Mouse (Mus musculus) testis, postnatal 10 days (tissue): ENCODE data around the gene Snapc5.
A peak's percentile ranks its signal among the peaks of the same experiment; 100 is the strongest.
"Not testable (repeated sequence)": the region's sequence is repeated elsewhere in the genome, so short reads cannot be mapped to it uniquely, and the experiment has no call there.

Experiments used
- DNase-seq: peaks from one replicate; pipeline ENCODE4 v3.0.0; 2021; ENCODE audit warnings: low spot score

Snapc5 gene

DNA sequence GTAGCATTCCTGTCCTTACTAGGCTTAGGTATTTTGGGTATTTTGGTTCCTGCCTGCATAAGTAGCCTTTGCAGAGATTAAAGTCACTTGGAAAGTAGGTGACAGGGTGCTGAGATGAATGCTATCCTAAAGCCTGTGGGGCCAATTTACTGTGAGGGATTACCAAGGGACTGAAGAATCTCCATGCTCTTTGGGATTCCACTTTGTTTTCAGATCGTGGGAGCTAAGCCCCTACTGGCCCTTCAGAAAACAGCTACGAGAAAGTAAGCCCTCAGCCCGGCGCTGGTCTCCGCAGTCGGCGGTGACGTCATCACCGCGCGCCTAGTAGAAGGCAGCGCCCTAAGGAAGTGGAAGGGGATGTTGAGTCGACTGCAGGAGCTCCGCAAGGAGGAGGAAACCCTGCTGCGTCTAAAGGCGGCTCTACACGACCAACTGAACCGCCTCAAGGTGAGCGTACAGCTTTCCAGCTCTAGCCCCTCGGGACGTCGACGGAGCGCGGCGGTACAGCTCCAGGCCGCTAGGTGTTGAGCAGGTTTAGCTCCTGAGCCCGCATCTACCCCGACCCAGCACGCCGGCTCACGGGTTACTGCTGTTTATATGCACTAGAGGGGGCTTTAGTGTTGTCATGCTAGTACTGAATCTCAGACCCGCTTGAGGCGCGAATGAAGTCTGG lies at the start of gene Snapc5:
Snapc5 (plus strand) TSS at position 301 of the 673 bp plus-strand sequence.
- peak; percentile 93 for DNase-seq

GRCm38 (mm10) chr9:64131623-64132022 lies 47.5 kb upstream of the Snapc5 start:
- no peak for DNase-seq

DNA sequence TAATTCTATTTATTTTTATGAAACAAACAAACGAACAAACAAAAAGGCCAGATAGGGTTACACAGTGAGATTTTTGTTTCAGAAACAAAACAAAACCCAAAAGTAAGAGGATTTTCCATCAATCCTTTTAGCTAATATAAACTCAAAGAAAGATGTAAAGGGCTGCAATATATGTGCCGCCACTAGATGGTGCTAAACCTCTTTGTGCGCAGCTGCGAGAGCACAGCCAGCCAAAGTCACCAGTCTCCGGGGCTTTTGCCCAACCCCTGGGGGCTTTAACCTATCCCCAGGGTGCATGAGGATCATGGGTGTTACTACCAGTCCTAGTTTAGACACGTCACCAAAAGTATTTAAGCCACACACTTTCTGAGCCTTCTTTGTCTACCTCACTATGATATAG lies 40.2 kb upstream of the Snapc5 start:
- DNase-seq = peak; percentile 68

GRCm38 (mm10) chr9:64139879-64140278 lies 39.2 kb upstream of the Snapc5 start:
- DNase-seq = no peak

GRCm38 (mm10) chr9:64156641-64157040 lies 22.4 kb upstream of the Snapc5 start:
- no peak for DNase-seq

DNA sequence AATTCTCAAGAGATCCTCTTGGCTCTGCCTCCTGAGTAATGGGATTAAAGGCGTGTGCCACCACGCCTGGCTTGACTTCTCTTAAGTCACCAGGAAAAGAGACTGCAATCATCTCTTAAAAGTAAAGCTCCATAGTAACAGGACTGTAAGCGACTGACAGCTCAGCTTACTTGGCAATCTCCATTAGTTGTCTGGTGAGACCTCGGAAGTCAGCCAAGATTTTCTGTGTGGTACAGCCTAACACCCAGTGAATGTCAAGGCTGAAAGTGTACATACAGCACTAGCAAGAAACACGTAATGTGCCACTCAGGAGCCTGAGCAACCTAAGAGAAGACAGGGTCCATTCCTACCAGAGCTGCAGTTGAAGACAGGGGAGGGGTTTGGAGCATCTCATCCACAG lies 18.6 kb upstream of the Snapc5 start:
- no peak for DNase-seq

- DNase-seq = not testable (repeated sequence)
These were observed 9.1 kb upstream of the Snapc5 start for GRCm38 (mm10) chr9:64169967-64170366.

- no peak for DNase-seq
These were observed 6.8 kb upstream of the Snapc5 start for GRCm38 (mm10) chr9:64172145-64172815.

DNA sequence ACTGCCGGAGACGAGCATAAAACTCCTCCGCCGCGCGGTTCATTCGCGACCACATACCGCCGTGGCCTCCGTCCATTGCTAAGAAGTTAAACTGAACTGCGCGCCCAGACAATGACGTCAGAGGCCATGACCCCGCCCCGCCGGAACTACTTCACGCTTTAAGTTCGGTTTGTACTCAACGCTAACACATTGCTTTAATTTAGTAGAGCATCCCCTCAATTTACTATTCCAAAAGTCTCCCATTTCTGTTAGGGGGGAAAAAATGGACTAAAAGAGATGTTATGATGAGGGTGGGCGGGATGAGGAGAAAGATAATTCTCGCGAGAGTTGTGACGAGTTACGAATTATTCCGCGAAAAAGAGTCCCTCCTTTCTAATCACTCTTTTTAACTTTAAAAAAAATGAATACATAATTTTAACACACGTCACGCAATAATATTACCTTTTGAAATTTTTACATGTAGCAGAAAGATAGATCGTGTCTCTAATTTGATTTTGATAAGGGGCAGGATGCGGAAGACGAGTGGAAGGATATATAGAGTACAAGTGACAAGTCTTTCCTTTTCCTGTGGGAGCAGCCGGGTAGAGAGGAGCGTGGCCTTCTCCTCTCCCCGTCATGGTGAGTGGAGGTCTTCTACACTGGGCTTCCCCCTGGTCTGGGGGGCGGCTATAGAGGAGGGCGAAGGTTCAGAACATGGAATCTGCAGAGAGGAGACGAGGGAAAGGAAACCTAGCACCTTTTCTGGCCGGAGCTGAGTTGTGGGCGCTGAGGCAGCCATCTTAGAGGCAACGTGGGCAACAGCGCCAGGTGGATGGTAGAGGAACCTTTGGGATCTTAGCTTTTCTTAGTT lies 6.0 kb upstream of the Snapc5 start, which contains the start of the genes Zwilch and Rpl4:
Zwilch (minus strand) TSS at position 289 of the 850 bp plus-strand sequence.
Rpl4 (plus strand) TSS at position 560 of the 850 bp plus-strand sequence.
- peak; percentile 93 for DNase-seq

- no peak for DNase-seq
These were observed 5.3 kb upstream of the Snapc5 start for GRCm38 (mm10) chr9:64173666-64174220.

DNA sequence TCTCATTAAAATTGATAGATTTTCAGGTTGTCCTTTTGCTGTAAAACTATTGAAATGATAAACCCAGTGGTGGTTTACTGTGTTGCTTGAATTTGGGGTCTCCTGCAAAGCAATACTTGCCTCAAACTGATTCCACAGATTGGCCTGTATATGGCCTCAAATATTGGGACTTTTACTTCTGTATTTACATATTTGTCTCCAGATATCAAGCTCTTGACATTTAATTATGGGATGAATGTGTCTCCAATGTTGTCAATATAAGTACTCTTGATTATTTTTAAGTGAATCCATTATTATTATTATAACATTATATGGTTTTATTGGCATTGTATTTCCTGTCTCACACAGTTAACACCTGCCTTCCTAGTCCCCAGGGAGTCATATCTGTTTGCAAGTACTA lies 4.7 kb upstream of the Snapc5 start:
- DNase-seq = no peak

DNA sequence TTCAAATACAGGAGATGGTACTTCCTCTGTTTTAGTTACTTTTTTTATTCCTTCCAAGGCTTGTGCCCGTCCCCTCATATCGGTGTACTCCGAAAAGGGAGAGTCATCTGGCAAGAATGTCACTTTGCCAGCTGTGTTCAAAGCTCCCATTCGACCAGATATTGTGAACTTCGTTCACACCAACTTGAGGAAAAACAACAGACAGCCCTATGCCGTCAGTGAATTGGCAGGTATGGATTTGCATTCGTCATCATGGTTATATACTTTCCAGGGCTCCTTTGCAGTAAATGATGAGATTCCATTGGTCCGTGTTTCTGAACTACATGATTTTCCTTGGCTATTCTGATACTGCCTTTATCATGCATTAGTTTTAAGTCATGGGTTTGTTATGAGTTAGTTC lies 4.3 kb upstream of the Snapc5 start:
- DNase-seq = no peak

- no peak for DNase-seq
These were observed 3.7 kb upstream of the Snapc5 start for GRCm38 (mm10) chr9:64175378-64175777.

GRCm38 (mm10) chr9:64178610-64178973 lies 482 bp upstream of the Snapc5 start:
- no peak for DNase-seq

DNA sequence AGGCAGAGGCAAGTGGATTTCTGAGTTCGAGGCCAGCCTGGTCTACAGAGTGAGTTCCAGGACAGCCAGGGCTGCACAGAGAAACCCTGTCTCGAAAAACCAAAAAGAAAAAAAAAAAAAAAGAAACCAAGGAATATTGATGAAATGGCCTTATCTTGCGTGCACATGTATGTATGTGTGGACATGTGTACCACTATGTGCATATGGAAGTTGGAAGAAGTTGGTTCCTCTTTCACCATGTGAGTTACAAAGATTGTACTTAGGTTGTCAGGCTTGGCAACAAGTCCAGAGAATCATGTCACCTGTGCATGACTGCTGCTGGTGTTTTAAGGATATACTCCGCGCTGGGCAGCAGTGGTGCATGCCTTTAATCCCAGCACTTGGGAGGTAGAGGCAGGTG lies 4.2 kb downstream of the Snapc5 start:
- DNase-seq = not testable (repeated sequence)

DNA sequence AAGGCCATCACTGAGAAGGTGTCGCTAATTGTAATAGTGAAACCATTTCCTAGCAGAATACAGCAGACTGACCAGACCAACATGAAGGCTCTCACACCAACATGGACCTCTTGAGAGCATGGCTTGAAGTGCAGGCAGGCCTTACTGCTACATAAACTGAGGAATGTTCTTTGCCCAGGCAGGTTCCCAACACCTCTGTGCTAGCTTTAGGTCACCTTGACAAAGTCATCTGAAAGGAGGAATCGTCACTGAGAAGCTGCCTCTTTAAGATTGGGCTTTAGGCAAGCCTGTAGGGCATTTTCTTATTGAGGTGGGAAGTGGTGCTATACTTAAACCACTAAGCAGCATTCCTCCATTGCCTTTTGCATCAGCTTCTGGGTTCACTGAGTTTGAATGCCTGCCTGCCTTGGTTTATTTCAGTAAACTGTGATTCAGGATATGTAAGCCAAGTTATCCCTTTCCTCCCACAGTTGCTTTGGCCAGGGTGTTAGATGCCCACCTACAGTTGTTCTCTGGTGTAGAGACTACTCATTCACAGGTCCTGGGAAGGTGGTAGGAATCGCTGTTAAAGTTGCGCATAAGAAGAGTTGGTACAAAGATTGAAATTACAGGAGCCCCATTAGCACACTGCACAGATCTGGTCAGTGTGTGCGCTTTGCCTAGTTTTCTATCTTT lies 5.2 kb downstream of the Snapc5 start:
- DNase-seq = no peak

GRCm38 (mm10) chr9:64193879-64194278 lies 14.8 kb downstream of the Snapc5 start:
- DNase-seq = no peak

GRCm38 (mm10) chr9:64195554-64195953 lies 16.5 kb downstream of the Snapc5 start:
- no peak for DNase-seq

DNA sequence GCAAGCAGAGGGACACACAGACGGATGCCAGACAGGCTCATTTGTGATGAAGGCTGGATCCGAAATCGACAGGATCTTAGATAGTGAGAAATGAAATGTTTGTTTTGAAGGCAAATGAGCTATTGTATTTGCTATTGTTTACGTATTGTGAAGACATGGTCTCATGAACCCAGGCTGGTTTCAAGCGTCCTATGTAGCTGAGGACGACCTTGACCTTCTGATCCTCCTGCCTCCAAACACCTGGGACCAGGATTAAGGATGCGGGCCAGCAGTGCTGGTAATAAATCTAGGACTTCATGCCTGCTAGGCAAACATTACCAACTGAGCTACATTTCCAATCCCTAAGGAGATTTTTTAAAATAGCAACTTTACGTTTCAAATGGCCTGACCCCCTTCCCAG lies 18.4 kb downstream of the Snapc5 start:
- no peak for DNase-seq

DNA sequence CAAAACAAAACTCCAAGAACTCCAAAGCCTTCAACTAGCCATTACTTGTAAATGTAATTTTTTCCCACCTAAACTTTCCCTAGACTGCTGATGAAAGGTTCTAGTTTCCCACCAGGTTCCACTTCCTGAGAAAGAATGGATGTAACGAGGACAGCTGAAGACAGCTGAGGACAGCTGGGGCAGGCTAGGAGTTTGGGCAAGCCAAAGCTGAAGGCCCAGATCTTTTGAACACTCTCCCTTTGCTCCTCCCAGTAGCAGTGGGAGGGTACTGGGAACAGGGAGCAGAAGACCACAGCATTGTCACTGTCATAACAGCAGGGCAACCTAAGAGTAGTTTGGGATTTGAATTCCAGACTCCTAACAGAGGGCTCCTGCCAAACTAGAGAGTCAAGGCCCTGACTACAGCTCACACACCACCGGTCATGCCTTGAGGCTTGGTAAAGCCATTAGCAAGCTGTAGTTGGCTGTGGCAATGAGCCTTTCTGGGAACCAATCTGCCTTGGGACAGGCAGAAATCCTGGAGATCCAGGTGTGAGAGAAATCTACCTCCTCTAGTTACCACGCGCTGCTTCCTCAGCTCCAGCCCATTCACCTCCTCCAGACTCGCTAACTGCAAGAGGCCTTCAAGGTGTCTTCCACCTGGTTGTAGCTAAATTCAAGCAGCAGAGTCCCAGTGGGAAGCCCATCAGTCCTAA lies 19.1 kb downstream of the Snapc5 start:
- no peak for DNase-seq

DNA sequence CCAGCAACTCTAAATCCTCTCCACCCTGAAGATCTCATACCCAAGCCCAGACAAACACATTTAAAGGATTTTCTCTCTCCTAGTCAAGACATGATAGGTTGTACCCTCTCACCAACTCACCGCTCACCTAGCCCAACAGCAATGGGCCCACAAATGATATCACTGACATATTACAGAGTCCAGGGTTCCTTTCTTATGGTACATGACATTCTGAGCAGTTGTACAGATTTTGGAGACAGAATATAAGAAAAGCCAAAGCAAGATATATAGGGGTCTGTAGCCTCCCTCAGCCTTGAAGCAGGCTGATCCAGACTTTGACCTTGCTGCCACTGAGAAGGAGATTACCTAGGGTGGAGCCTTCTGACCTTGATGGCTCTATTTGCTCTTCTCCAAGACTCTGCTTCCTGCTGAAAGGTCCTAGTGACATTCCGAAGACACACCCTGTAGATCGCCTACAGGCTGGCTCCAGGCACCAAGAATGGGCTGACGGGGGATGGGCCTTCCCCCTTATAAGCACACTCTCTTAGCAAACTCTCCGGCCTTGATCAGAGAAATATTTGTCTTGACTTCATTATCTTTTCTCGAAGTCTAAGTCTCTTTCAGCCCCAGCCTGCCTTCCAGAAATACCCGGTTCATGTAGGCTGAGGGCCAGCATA lies 19.8 kb downstream of the Snapc5 start:
- not testable (repeated sequence) for DNase-seq
